Mouse (Mus musculus): ENCODE results near the gene Sec24d. TPM values are rescaled to one million over a fixed set of nuclear protein-coding genes. Genes with fewer than 3 reads are reported as not detected.
A peak's percentile ranks its signal among the peaks of the same experiment; 100 is the strongest.

Gene Sec24d
- 21.5 and 25.7 TPM in 2 replicates for polyA plus RNA-seq (2014; fragmentation: Nextera tagmentation; extraction: Ambion mirVana)

DNA sequence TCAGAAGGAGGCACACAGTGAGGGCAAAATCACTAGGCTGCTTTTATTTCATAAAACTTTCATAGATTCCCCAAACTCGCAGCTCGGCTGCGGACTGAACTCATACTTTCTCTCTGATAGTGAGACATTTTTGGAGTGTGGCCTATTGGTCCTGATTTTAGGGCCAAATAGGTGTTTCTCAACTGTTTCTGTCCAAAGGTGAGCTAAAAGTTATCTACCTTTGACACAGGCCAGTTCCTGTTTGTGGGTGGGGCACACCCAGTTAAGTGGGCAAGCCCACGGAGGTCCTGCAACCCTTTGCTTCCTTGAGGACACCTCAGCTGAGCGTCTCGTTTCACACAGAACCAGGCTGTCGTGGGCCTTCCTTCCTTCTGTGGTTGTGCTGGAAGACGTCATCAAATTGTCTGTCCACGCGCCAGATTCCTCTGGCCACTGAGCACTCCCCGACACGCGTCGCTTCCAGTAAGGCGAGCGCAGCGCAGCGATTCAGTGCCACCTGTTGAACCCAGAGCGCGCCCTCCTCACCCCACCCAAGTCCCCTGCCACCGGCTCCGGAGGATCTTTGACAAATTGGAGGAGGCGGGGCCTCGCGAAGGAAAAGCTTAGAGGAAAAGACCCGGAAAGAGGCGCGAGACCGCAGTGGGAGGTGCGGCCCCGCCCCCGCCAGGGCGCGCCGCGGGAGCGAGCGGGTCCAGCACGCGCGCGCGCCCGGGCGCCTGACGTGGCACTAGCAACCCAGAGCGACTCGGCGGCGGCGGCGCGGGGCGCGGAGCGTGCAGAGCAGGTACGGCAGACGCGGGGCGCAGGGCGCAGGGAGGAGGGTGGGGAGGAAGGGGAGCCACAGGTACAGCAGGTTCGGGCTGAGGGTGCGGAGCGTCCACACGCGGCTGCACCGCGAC lies at the start of gene Sec24d:
Gene Sec24d (plus strand): TSS at position 703 of the 899 bp plus-strand sequence.
- Histone ChIP-seq H3K36me3 (ENCODE audit: control insufficient read depth, insufficient read depth, low read length) (no peaks in the 10 kb centered on the region), H3K9ac (ENCODE audit: low read length) (peak within 1 kb of the TSS; percentile 49), H3K4me2 (peak within 1 kb of the TSS; percentile 91), H3K27me3 (ENCODE audit: control insufficient read depth, insufficient read depth, low read length) (peaks cover 10% of the 10 kb centered on the region; the same call in 1 of the 2 replicates), H3K9me3 (ENCODE audit: control insufficient read depth, low read length) (no peaks in the 10 kb centered on the region), H3K4me3 (ENCODE audit: low read depth, low read length) (peak within 1 kb of the TSS; percentile 61), H3K4me1 (ENCODE audit: control insufficient read depth, insufficient read depth, low read length) (no peaks in the 10 kb centered on the region; the same call in 1 of the 2 replicates), H3K27ac (ENCODE audit: low read depth, low read length) (no peak within 1 kb of the TSS)
- 3% methylated on average over 68 of the region's 68 CpGs for WGBS
- DNase-seq (ENCODE audit: low spot score, missing footprints) = peak; percentile 96
- ATAC-seq (ENCODE audit: low FRiP score) = peak; percentile 89

DNA sequence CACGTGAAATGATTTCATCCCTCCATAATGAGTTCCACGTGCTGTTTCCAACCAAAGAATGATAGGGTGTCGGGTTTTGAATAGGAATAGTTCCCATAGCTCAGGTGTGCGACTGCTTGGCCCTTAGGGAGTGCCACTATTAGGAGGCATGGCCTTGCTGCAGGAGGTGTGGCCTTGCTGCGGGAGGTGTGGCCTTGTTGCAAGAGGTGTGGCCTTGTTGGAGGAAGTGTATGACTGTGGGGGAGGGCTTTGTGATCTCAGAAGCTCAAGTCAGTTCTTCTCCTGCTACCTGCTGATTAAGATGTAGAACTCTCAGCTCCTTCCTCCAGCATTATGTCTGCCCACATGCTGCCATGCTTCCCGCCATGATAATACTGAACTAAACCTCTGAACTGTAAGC lies 48.6 kb upstream of the Sec24d start:
- Histone ChIP-seq H3K36me3 (ENCODE audit: control insufficient read depth, insufficient read depth, low read length) (no peaks in the 10 kb centered on the region), H3K9me3 (ENCODE audit: control insufficient read depth, low read length) (no peaks in the 10 kb centered on the region), H3K4me1 (ENCODE audit: control insufficient read depth, insufficient read depth, low read length) (no peaks in the 10 kb centered on the region), H3K4me3 (ENCODE audit: low read depth, low read length) (no peak overlapping the region), H3K27ac (ENCODE audit: low read depth, low read length) (no peak overlapping the region), H3K9ac (ENCODE audit: low read length) (no peak overlapping the region), H3K4me2 (no peak overlapping the region), H3K27me3 (ENCODE audit: control insufficient read depth, insufficient read depth, low read length) (no peaks in the 10 kb centered on the region)
- 58% methylated on average over 6 of the region's 6 CpGs for WGBS
- no peak for ATAC-seq (ENCODE audit: low FRiP score)
- no peak for DNase-seq (ENCODE audit: low spot score, missing footprints)

DNA sequence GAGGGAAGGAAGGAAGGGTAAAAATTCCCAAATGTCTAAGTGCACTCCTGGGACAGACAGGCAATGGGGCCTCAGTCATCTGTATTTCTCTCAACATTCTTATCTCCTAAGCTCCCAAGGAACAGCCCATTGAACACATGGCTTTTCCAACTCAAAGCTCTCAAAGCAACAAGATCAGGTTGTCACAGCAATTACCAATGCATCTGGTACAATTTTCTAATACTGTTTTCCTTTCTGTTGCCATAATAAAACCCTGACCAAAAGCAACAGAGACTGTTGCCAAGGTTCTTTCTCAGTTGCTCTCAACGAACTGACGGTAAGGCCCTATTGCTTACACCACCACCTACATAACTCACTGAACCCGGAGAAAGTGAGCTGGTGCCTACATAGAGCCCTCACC lies 40.0 kb upstream of the Sec24d start:
- 88% methylated on average over 3 of the region's 3 CpGs for WGBS

DNA sequence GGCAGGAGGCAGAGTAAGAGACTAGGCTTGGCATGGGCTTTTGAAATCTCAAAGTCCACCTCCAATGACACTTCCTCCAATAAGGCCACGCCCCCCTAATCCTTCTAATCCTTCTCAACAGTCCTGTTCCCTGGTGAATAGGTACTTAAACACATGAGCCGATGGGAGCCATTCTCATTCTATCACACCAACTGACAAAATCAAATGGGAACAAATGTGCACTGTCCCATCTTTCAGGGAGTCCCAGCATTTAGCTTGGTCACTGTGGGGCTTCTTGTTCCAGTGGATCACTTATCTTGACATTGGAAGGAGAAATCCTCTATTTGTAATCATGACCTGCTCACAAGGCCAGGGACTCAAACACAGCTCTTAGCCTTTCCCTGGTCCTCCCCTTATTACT lies 35.6 kb upstream of the Sec24d start:
- Histone ChIP-seq H3K4me1 (ENCODE audit: control insufficient read depth, insufficient read depth, low read length) (peaks cover 4% of the 10 kb centered on the region; the same call in 1 of the 2 replicates), H3K27ac (ENCODE audit: low read depth, low read length) (no peak overlapping the region), H3K4me3 (ENCODE audit: low read depth, low read length) (no peak overlapping the region), H3K4me2 (no peak overlapping the region), H3K36me3 (ENCODE audit: control insufficient read depth, insufficient read depth, low read length) (no peaks in the 10 kb centered on the region), H3K27me3 (ENCODE audit: control insufficient read depth, insufficient read depth, low read length) (peaks cover 3% of the 10 kb centered on the region), H3K9ac (ENCODE audit: low read length) (no peak overlapping the region), H3K9me3 (ENCODE audit: control insufficient read depth, low read length) (no peaks in the 10 kb centered on the region)
- ATAC-seq (ENCODE audit: low FRiP score) (no peak), DNase-seq (ENCODE audit: low spot score, missing footprints) (peak; percentile 79)
- 83% methylated on average over 2 of the region's 2 CpGs for WGBS

More for the DNA sequence above, 40.0 kb upstream of the Sec24d start:
- Histone ChIP-seq H3K4me1 (ENCODE audit: control insufficient read depth, insufficient read depth, low read length) (no peaks in the 10 kb centered on the region), H3K4me3 (ENCODE audit: low read depth, low read length) (no peak overlapping the region), H3K27ac (ENCODE audit: low read depth, low read length) (no peak overlapping the region), H3K36me3 (ENCODE audit: control insufficient read depth, insufficient read depth, low read length) (no peaks in the 10 kb centered on the region), H3K9ac (ENCODE audit: low read length) (no peak overlapping the region), H3K9me3 (ENCODE audit: control insufficient read depth, low read length) (no peaks in the 10 kb centered on the region), H3K4me2 (no peak overlapping the region), H3K27me3 (ENCODE audit: control insufficient read depth, insufficient read depth, low read length) (no peaks in the 10 kb centered on the region)
- DNase-seq (ENCODE audit: low spot score, missing footprints) (no peak), ATAC-seq (ENCODE audit: low FRiP score) (no peak)

DNA sequence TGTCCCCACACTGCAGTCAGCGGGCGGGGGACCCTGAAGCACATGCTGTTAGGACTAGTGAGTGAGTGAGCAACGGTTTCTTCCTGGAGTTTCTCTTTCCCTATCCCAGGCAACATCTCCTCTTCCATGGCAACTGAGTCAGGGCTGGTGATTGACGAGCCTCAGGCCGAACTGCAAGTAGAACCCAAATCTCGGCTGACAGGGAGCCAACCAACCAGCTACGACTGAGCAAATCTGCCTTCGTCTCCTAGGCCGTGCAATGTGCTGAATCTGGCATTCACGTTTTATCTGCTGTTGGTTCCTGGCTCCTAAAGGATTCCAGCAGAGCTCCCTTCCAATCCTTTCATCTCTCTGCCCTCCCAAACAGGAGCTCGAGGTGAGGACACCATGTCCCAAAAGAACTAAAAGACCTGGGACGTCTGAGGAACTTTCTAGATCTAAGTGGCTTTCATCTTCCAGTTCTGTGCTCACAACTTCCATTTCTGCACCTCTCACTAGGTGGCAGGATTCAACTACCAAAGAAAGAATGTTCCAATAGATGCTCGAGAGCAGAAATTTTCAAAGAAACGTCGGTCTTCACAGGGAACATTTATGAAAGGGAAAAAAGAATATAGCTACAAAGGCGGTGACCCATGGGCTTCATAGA lies 32.9 kb upstream of the Sec24d start:
- DNase-seq (ENCODE audit: low spot score, missing footprints) (peak; percentile 84), ATAC-seq (ENCODE audit: low FRiP score) (no peak)
- WGBS = 48% methylated on average over 16 of the region's 16 CpGs
- peaks cover 3% of the 10 kb centered on the region for H3K27me3 ChIP-seq (ENCODE audit: control insufficient read depth, insufficient read depth, low read length)
- H3K4me1 ChIP-seq (ENCODE audit: control insufficient read depth, insufficient read depth, low read length) = peaks cover 4% of the 10 kb centered on the region; the same call in 1 of the 2 replicates
- H3K36me3 ChIP-seq (ENCODE audit: control insufficient read depth, insufficient read depth, low read length) = no peaks in the 10 kb centered on the region
- no peak overlapping the region for H3K9ac ChIP-seq (ENCODE audit: low read length)
- no peak overlapping the region for H3K4me2 ChIP-seq
- H3K4me3 ChIP-seq (ENCODE audit: low read depth, low read length) = no peak overlapping the region
- H3K27ac ChIP-seq (ENCODE audit: low read depth, low read length) = no peak overlapping the region
- no peaks in the 10 kb centered on the region for H3K9me3 ChIP-seq (ENCODE audit: control insufficient read depth, low read length)

DNA sequence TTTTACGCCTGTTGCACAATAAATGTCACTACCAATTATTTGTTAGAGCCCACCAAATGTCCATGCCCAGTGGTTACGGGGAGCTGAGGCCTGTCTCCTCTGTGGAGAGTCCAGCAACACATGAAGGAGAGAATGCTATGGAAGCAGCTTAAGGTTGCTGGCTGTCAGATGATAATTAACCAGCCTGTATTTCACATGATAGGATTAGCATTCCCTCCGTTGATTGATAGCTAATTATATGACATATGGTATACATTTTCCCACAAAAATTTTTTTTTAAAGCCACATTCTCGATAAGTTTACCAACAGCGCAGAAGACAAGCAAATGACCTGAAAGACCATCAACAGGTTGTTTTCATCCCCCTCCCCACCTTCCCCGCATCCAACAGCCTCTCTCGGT lies 31.8 kb upstream of the Sec24d start:
- Histone ChIP-seq H3K36me3 (ENCODE audit: control insufficient read depth, insufficient read depth, low read length) (no peaks in the 10 kb centered on the region), H3K4me1 (ENCODE audit: control insufficient read depth, insufficient read depth, low read length) (peaks cover 4% of the 10 kb centered on the region; the same call in 1 of the 2 replicates), H3K27ac (ENCODE audit: low read depth, low read length) (no peak overlapping the region), H3K9me3 (ENCODE audit: control insufficient read depth, low read length) (no peaks in the 10 kb centered on the region), H3K4me2 (peak overlapping the region; percentile 78), H3K9ac (ENCODE audit: low read length) (peak overlapping the region; percentile 61), H3K4me3 (ENCODE audit: low read depth, low read length) (peak overlapping the region; percentile 40), H3K27me3 (ENCODE audit: control insufficient read depth, insufficient read depth, low read length) (peaks cover 3% of the 10 kb centered on the region)
- WGBS = 20% methylated on average over 7 of the region's 7 CpGs
- DNase-seq (ENCODE audit: low spot score, missing footprints) (peak; percentile 84), ATAC-seq (ENCODE audit: low FRiP score) (no peak)

DNA sequence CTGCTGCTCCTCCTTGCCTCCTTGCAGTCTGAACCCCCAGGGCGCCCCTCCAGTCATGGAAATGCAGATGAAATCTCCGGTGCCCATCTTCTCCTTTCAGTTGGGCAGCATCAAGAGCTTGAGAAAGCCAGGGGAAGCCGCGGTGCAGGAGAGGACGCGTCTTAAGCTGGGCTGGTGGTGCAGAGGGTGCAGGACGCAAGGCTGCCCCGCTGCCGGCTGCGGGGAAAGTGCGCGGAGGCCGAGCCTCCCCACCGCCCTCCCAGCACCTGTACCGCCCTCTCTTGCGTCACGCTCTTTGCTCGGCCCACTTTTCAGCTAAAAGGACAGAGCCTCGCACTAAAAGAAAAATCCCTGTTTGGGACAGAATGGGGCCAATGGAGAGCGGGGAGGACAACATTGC lies 31.3 kb upstream of the Sec24d start, which contains the start of gene Synpo2:
Gene Synpo2 (minus strand): TSS at position 229 of the 400 bp plus-strand sequence.
- H3K4me2 ChIP-seq = peak within 1 kb of the TSS; percentile 78
- ATAC-seq (ENCODE audit: low FRiP score) (peak; percentile 85), DNase-seq (ENCODE audit: low spot score, missing footprints) (peak; percentile 92)
- under 1% methylated on average over 20 of the region's 20 CpGs for WGBS
- H3K4me3 ChIP-seq (ENCODE audit: low read depth, low read length) = peak within 1 kb of the TSS; percentile 40
- no peak within 1 kb of the TSS for H3K27ac ChIP-seq (ENCODE audit: low read depth, low read length)
- peaks cover 3% of the 10 kb centered on the region for H3K27me3 ChIP-seq (ENCODE audit: control insufficient read depth, insufficient read depth, low read length)
- no peaks in the 10 kb centered on the region for H3K9me3 ChIP-seq (ENCODE audit: control insufficient read depth, low read length)
- H3K4me1 ChIP-seq (ENCODE audit: control insufficient read depth, insufficient read depth, low read length) = peaks cover 4% of the 10 kb centered on the region; the same call in 1 of the 2 replicates
- H3K9ac ChIP-seq (ENCODE audit: low read length) = peak within 1 kb of the TSS; percentile 61
- no peaks in the 10 kb centered on the region for H3K36me3 ChIP-seq (ENCODE audit: control insufficient read depth, insufficient read depth, low read length)

DNA sequence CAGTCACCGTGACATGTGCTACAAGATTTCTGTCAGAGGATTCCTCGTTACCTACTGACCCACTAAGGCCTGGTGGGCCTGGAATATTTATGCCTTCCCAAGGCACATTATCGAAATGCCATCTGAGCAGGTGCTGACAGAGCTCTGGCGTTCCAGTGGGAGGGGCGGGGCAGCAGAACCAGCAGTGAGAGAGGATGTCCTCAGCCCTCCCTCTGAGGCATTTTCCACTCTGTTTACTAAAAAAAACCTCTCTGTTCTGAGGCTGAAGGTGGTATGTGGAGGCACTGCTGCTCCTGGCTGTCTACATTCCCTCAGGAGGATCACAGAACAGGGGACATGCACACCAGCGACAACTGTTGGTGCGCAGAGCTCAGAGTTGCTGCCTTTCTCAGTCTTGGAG lies 30.2 kb upstream of the Sec24d start:
- no peaks in the 10 kb centered on the region for H3K9me3 ChIP-seq (ENCODE audit: control insufficient read depth, low read length)
- H3K4me1 ChIP-seq (ENCODE audit: control insufficient read depth, insufficient read depth, low read length) = peaks cover 4% of the 10 kb centered on the region; the same call in 1 of the 2 replicates
- no peak overlapping the region for H3K4me2 ChIP-seq
- no peak overlapping the region for H3K9ac ChIP-seq (ENCODE audit: low read length)
- H3K36me3 ChIP-seq (ENCODE audit: control insufficient read depth, insufficient read depth, low read length) = no peaks in the 10 kb centered on the region
- H3K27me3 ChIP-seq (ENCODE audit: control insufficient read depth, insufficient read depth, low read length) = peaks cover 3% of the 10 kb centered on the region
- WGBS = 29% methylated on average over 7 of the region's 7 CpGs
- DNase-seq (ENCODE audit: low spot score, missing footprints) (peak; percentile 84), ATAC-seq (ENCODE audit: low FRiP score) (no peak)
- no peak overlapping the region for H3K27ac ChIP-seq (ENCODE audit: low read depth, low read length)
- H3K4me3 ChIP-seq (ENCODE audit: low read depth, low read length) = no peak overlapping the region

DNA sequence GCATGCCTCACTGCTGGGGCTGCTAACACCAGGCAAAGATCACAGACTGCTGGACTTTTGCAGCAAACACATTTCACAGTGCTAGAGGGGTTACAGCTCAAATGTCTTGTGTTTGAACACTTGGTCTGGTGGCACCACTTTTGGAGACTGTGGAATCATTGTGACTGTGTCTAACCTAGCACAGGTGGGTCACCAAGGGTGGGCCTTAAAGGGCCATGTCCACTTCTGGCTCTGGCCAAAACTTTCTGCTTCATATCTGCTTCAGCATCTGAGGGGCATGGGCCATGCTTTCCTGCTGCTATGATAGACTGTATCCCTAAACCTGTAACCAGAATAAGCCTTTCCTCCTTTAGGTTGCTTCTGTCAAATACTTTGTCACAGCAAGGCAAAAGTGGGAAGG lies 29.8 kb upstream of the Sec24d start:
- Histone ChIP-seq H3K27me3 (ENCODE audit: control insufficient read depth, insufficient read depth, low read length) (peaks cover 3% of the 10 kb centered on the region), H3K4me3 (ENCODE audit: low read depth, low read length) (no peak overlapping the region), H3K27ac (ENCODE audit: low read depth, low read length) (no peak overlapping the region), H3K36me3 (ENCODE audit: control insufficient read depth, insufficient read depth, low read length) (no peaks in the 10 kb centered on the region), H3K4me2 (no peak overlapping the region), H3K9me3 (ENCODE audit: control insufficient read depth, low read length) (no peaks in the 10 kb centered on the region), H3K9ac (ENCODE audit: low read length) (no peak overlapping the region), H3K4me1 (ENCODE audit: control insufficient read depth, insufficient read depth, low read length) (peaks cover 4% of the 10 kb centered on the region; the same call in 1 of the 2 replicates)
- DNase-seq (ENCODE audit: low spot score, missing footprints) (peak; percentile 83), ATAC-seq (ENCODE audit: low FRiP score) (no peak)
